Mouse (Mus musculus) liver, embryonic 11.5 days (tissue): ENCODE data around the gene H2-K1. TPM values are rescaled to one million over a fixed set of nuclear protein-coding genes. Genes with fewer than 3 reads are reported as not detected.
A peak's percentile ranks its signal among the peaks of the same experiment; 100 is the strongest.
"Not testable (repeated sequence)": the region's sequence is repeated elsewhere in the genome, so short reads cannot be mapped to it uniquely, and the experiment has no call there.

Experiments used
- ATAC-seq: fragments of 200-750 bp; cut with Nextera tagmentation; replicated peaks from 2 replicates; pipeline ENCODE4 v1.8.0; 2017; ENCODE audit warnings: moderate number of reproducible peaks, mild to moderate bottlenecking, moderate TSS enrichment, moderate library complexity; ENCODE audit not compliant: low FRiP score
- DNase-seq: peaks from one replicate; pipeline ENCODE4 v3.0.0-alpha.2; 2017; ENCODE audit warnings: low spot score
- H3K27ac ChIP-seq: fragments of 300-500 bp; sonication (generic); 2 replicates; pipeline ENCODE4 v1.5.1; 2014; ENCODE audit warnings: mild to moderate bottlenecking, low read depth, low read length, control low read depth
- H3K27me3 ChIP-seq: fragments of 300-500 bp; sonication (generic); replicated peaks from 2 replicates; pipeline ENCODE4 v1.6.1; 2014; ENCODE audit warnings: low read length, mixed read lengths; ENCODE audit not compliant: control insufficient read depth, insufficient read depth
- H3K36me3 ChIP-seq: fragments of 300-500 bp; sonication (generic); 2 replicates; pipeline ENCODE4 v1.6.1; 2014; ENCODE audit warnings: mild to moderate bottlenecking, low read length, moderate library complexity, mixed read lengths; ENCODE audit not compliant: control insufficient read depth, insufficient read depth
- H3K4me1 ChIP-seq: fragments of 300-500 bp; sonication (generic); replicated peaks from 2 replicates; pipeline ENCODE4 v1.6.1; 2014; ENCODE audit warnings: low read length, mixed read lengths; ENCODE audit not compliant: control insufficient read depth, insufficient read depth
- H3K4me2 ChIP-seq: fragments of 300-500 bp; sonication (generic); 2 replicates; pipeline ENCODE4 v1.6.1; 2014; ENCODE audit warnings: mild to moderate bottlenecking, control low read depth, moderate library complexity
- H3K4me3 ChIP-seq: fragments of 300-500 bp; sonication (generic); 2 replicates; pipeline ENCODE4 v1.5.1; 2014; ENCODE audit warnings: low read depth, low read length, control low read depth
- H3K9ac ChIP-seq: fragments of 300-500 bp; sonication (generic); 2 replicates; pipeline ENCODE4 v1.6.1; 2014; ENCODE audit warnings: low read depth, low read length, control low read depth
- H3K9me3 ChIP-seq: fragments of 300-500 bp; sonication (generic); 2 replicates; pipeline ENCODE4 v1.6.1; 2016; ENCODE audit warnings: low read length, inconsistent platforms, mixed read lengths; ENCODE audit not compliant: control insufficient read depth
- WGBS: fragments of 180-500 bp; shearing (Covaris S2); extraction: QIAGEN DNeasy Blood & Tissue Kit; methylation state at CpG from one replicate; pipeline ENCODE4 v1.1.7; 2014; 5-methylcytosine and 5-hydroxymethylcytosine counted together
- polyA plus RNA-seq: library from polyadenylated mRNA; unstranded; fragments of >200 nt; fragmentation: Nextera tagmentation; extraction: Ambion mirVana; gene quantifications from 2 replicates; pipeline ENCODE4 v1.2.1, GENCODE M21; 2014

H2-K1 gene
- polyA plus RNA-seq, 1 experiment from 2014 or later, result 82.7 TPM

GRCm38 (mm10) chr17:34003426-34003825 is 3.3 kb upstream of the H2-K1 start:
- 5% methylated on average over 5 of the region's 5 CpGs for WGBS
- no peak overlapping the region for H3K4me2 ChIP-seq
- no peaks in the 10 kb centered on the region for H3K36me3 ChIP-seq
- no peaks in the 10 kb centered on the region for H3K9me3 ChIP-seq
- no peak overlapping the region for H3K27ac ChIP-seq
- ATAC-seq (no peak), DNase-seq (no peak)
- H3K9ac ChIP-seq, result no peak overlapping the region
- H3K4me3 ChIP-seq, result no peak overlapping the region
- peaks cover 5% of the 10 kb centered on the region; the same call in 1 of the 2 replicates for H3K4me1 ChIP-seq
- H3K27me3 ChIP-seq, result peaks cover 16% of the 10 kb centered on the region

GRCm38 (mm10) chr17:34000796-34001195 is 649 bp upstream of the H2-K1 start:
- not testable (repeated sequence) for H3K4me1 ChIP-seq, H3K9ac ChIP-seq, ATAC-seq, H3K9me3 ChIP-seq, H3K27ac ChIP-seq, H3K36me3 ChIP-seq, H3K4me2 ChIP-seq, H3K4me3 ChIP-seq, DNase-seq
- WGBS, result 44% methylated on average over 2 of the region's 2 CpGs
- H3K27me3 ChIP-seq, result peaks cover 16% of the 10 kb centered on the region

GRCm38 (mm10) chr17:33999341-34000149 is 602 bp downstream of the H2-K1 start:
- ATAC-seq (peak; percentile 55; the same call in 1 of the 2 replicates), DNase-seq (peak; percentile 56)
- 2% methylated on average over 84 of the region's 87 CpGs for WGBS
- Histone ChIP-seq H3K27me3 (peaks cover 16% of the 10 kb centered on the region), H3K9ac (peak overlapping the region; percentile 66), H3K27ac (no peak overlapping the region; the same call in 1 of the 2 replicates), H3K4me2 (peak overlapping the region; percentile 98), H3K4me3 (peak overlapping the region; percentile 69), H3K9me3 (no peaks in the 10 kb centered on the region), H3K4me1 (peaks cover 5% of the 10 kb centered on the region; the same call in 1 of the 2 replicates), H3K36me3 (no peaks in the 10 kb centered on the region)

- whole genome bisulfite sequencing, result 36% methylated on average over 5 of the region's 5 CpGs
- not testable (repeated sequence) for H3K27ac ChIP-seq, H3K4me1 ChIP-seq, H3K4me3 ChIP-seq, H3K9me3 ChIP-seq, H3K9ac ChIP-seq, H3K36me3 ChIP-seq, H3K4me2 ChIP-seq, ATAC-seq, DNase-seq
- peaks cover 16% of the 10 kb centered on the region for H3K27me3 ChIP-seq
Measured at GRCm38 (mm10) chr17:33998697-33999096, 1.4 kb downstream of the H2-K1 start.

GRCm38 (mm10) chr17:33997025-33997424 is 3.1 kb downstream of the H2-K1 start:
- H3K9ac ChIP-seq, H3K9me3 ChIP-seq, H3K4me1 ChIP-seq, ATAC-seq, H3K4me2 ChIP-seq, H3K36me3 ChIP-seq, DNase-seq, H3K4me3 ChIP-seq, H3K27ac ChIP-seq: not testable (repeated sequence)
- H3K27me3 ChIP-seq, result peaks cover 16% of the 10 kb centered on the region
- WGBS, result 82% methylated on average over 2 of the region's 2 CpGs

- no peak overlapping the region for H3K4me2 ChIP-seq
- H3K4me1 ChIP-seq, result peaks cover 5% of the 10 kb centered on the region; the same call in 1 of the 2 replicates
- H3K4me3 ChIP-seq, result no peak overlapping the region
- no peak overlapping the region for H3K27ac ChIP-seq
- no peaks in the 10 kb centered on the region for H3K9me3 ChIP-seq
- no peaks in the 10 kb centered on the region for H3K36me3 ChIP-seq
- H3K9ac ChIP-seq, result no peak overlapping the region
- DNase-seq (no peak), ATAC-seq (no peak)
- 45% methylated on average over 3 of the region's 3 CpGs for WGBS
- peaks cover 10% of the 10 kb centered on the region for H3K27me3 ChIP-seq
Measured at GRCm38 (mm10) chr17:33995651-33996050, 4.5 kb downstream of the H2-K1 start.

GRCm38 (mm10) chr17:33994959-33995358 is 5.2 kb downstream of the H2-K1 start:
- Histone ChIP-seq H3K36me3 (no peaks in the 10 kb centered on the region), H3K9me3 (no peaks in the 10 kb centered on the region), H3K27me3 (peaks cover 4% of the 10 kb centered on the region), H3K27ac (no peak overlapping the region), H3K4me1 (peaks cover 3% of the 10 kb centered on the region; the same call in 1 of the 2 replicates), H3K9ac (no peak overlapping the region), H3K4me3 (no peak overlapping the region), H3K4me2 (no peak overlapping the region)
- DNase-seq (no peak), ATAC-seq (no peak)
- 86% methylated on average over 8 of the region's 8 CpGs for WGBS

GRCm38 (mm10) chr17:33991788-33992664 is 8.1 kb downstream of the H2-K1 start:
- H3K27ac ChIP-seq, result no peak overlapping the region
- no peaks in the 10 kb centered on the region for H3K9me3 ChIP-seq
- WGBS, result 31% methylated on average over 10 of the region's 10 CpGs
- no peaks in the 10 kb centered on the region for H3K4me1 ChIP-seq
- no peak; the same call in 1 of the 2 replicates for ATAC-seq
- no peaks in the 10 kb centered on the region for H3K36me3 ChIP-seq
- no peak overlapping the region for H3K4me2 ChIP-seq
- no peaks in the 10 kb centered on the region; the same call in 1 of the 2 replicates for H3K27me3 ChIP-seq
- no peak overlapping the region for H3K9ac ChIP-seq
- no peak overlapping the region for H3K4me3 ChIP-seq
- peak; percentile 40 for DNase-seq
